In genomic region chr12:87278118-87278730, GRCm38 (mm10) we compare ENCODE assay signal across 10 mouse cellular contexts. TPM values are rescaled to one million over a fixed set of nuclear protein-coding genes. Genes with fewer than 3 reads are reported as not detected.
DNase-seq lines count a peak whose midpoint lies in the region; ATAC-seq lines count a peak whose summit lies in the region.
"Had no signal": no experiment of that assay in that cellular context is flagged by ENCODE, and none has a peak within 500 bp of the region (broad histone marks: within the 10 kb centered on the region; RNA-seq: fewer than 3 reads in every experiment).

No protein-coding gene starts in this region.

- no peaks in the 10 kb centered on the region for H3K27me3 ChIP-seq in heart, embryonic 10.5 days (ENCODE audit: insufficient read depth, poor library complexity, severe bottlenecking)
- no peaks in the 10 kb centered on the region for H3K27me3 ChIP-seq in midbrain, embryonic 11.5 days (ENCODE audit: control insufficient read depth, insufficient read depth, low read length)
- H3K27me3 ChIP-seq in midbrain, embryonic 13.5 days = no peaks in the 10 kb centered on the region
- no peaks in the 10 kb centered on the region for H3K27me3 ChIP-seq in intestine, embryonic 14.5 days (replicated peaks; ENCODE audit: control insufficient read depth, insufficient read depth, low read length)
- no peaks in the 10 kb centered on the region for H3K27me3 ChIP-seq in stomach, embryonic 16.5 days (ENCODE audit: control insufficient read depth, insufficient read depth, low read length)
- H3K27me3 ChIP-seq in neural tube, embryonic 15.5 days (replicated peaks) = no peaks in the 10 kb centered on the region
- H3K27me3 ChIP-seq: CH12.LX had no signal

- peaks cover 40% of the 10 kb centered on the region for H3K36me3 ChIP-seq in heart, embryonic 10.5 days
- peaks cover 13% of the 10 kb centered on the region; the same call in 1 of the 2 replicates for H3K36me3 ChIP-seq in midbrain, embryonic 11.5 days (ENCODE audit: control insufficient read depth, insufficient read depth, low read length)
- H3K36me3 ChIP-seq in midbrain, embryonic 13.5 days = peaks cover 34% of the 10 kb centered on the region
- H3K36me3 ChIP-seq in intestine, embryonic 14.5 days (ENCODE audit: control insufficient read depth, insufficient read depth, low read length) = peaks cover 34% of the 10 kb centered on the region
- H3K36me3 ChIP-seq in stomach, embryonic 16.5 days (ENCODE audit: control insufficient read depth, insufficient read depth, low read length) = peaks cover 11% of the 10 kb centered on the region; the same call in 1 of the 2 replicates
- H3K36me3 ChIP-seq in neural tube, embryonic 15.5 days = peaks cover 31% of the 10 kb centered on the region

- H3K9ac ChIP-seq in midbrain, embryonic 11.5 days (ENCODE audit: low read length) = no peak overlapping the region
- H3K9ac ChIP-seq in midbrain, embryonic 13.5 days (replicated peaks) = no peak overlapping the region
- no peak overlapping the region for H3K9ac ChIP-seq in intestine, embryonic 14.5 days (ENCODE audit: low read length)
- H3K9ac ChIP-seq in stomach, embryonic 16.5 days (ENCODE audit: low read length) = no peak overlapping the region
- H3K9ac ChIP-seq in neural tube, embryonic 15.5 days (replicated peaks) = no peak overlapping the region

- H3K4me3 ChIP-seq in heart, embryonic 10.5 days = peak overlapping the region; percentile 24
- H3K4me3 ChIP-seq in midbrain, embryonic 11.5 days (ENCODE audit: low read depth, low read length) = no peak overlapping the region
- H3K4me3 ChIP-seq in midbrain, embryonic 13.5 days (replicated peaks) = no peak overlapping the region
- H3K4me3 ChIP-seq in intestine, embryonic 14.5 days (ENCODE audit: low read depth, low read length) = no peak overlapping the region
- H3K4me3 ChIP-seq in stomach, embryonic 16.5 days (replicated peaks; ENCODE audit: low read length) = no peak overlapping the region
- no peak overlapping the region for H3K4me3 ChIP-seq in neural tube, embryonic 15.5 days (replicated peaks)

- H3K4me1 ChIP-seq in heart, embryonic 10.5 days = peaks cover 36% of the 10 kb centered on the region
- H3K4me1 ChIP-seq in midbrain, embryonic 11.5 days (ENCODE audit: control insufficient read depth, insufficient read depth, low read length) = no peaks in the 10 kb centered on the region
- no peaks in the 10 kb centered on the region for H3K4me1 ChIP-seq in midbrain, embryonic 13.5 days (replicated peaks)
- H3K4me1 ChIP-seq in intestine, embryonic 14.5 days (replicated peaks; ENCODE audit: control insufficient read depth, insufficient read depth, low read length) = peaks cover 4% of the 10 kb centered on the region; the same call in 1 of the 2 replicates
- H3K4me1 ChIP-seq in stomach, embryonic 16.5 days (ENCODE audit: control insufficient read depth, insufficient read depth, low read length) = peaks cover 5% of the 10 kb centered on the region; the same call in 1 of the 2 replicates
- peaks cover 3% of the 10 kb centered on the region; the same call in 1 of the 2 replicates for H3K4me1 ChIP-seq in neural tube, embryonic 15.5 days

- H3K9me3 ChIP-seq in heart, embryonic 10.5 days = no peaks in the 10 kb centered on the region
- no peaks in the 10 kb centered on the region for H3K9me3 ChIP-seq in midbrain, embryonic 11.5 days (ENCODE audit: control insufficient read depth, low read length)
- no peaks in the 10 kb centered on the region for H3K9me3 ChIP-seq in midbrain, embryonic 13.5 days
- no peaks in the 10 kb centered on the region for H3K9me3 ChIP-seq in intestine, embryonic 14.5 days (ENCODE audit: control insufficient read depth, low read length)
- no peaks in the 10 kb centered on the region for H3K9me3 ChIP-seq in stomach, embryonic 16.5 days (replicated peaks; ENCODE audit: control insufficient read depth, low read length)
- no peaks in the 10 kb centered on the region for H3K9me3 ChIP-seq in neural tube, embryonic 15.5 days (replicated peaks)

- peak overlapping the region; percentile 80 for H3K27ac ChIP-seq in heart, embryonic 10.5 days
- no peak overlapping the region for H3K27ac ChIP-seq in midbrain, embryonic 11.5 days (ENCODE audit: low read depth, low read length)
- H3K27ac ChIP-seq in midbrain, embryonic 13.5 days = no peak overlapping the region
- H3K27ac ChIP-seq in intestine, embryonic 14.5 days (ENCODE audit: low read depth) = no peak overlapping the region
- no peak overlapping the region for H3K27ac ChIP-seq in stomach, embryonic 16.5 days (ENCODE audit: low read length)
- H3K27ac ChIP-seq in neural tube, embryonic 15.5 days (replicated peaks) = no peak overlapping the region

- ATAC-seq in midbrain, embryonic 11.5 days (ENCODE audit: low FRiP score) = no peak
- ATAC-seq in midbrain, embryonic 13.5 days = no peak
- peak; percentile 77 for ATAC-seq in intestine, embryonic 14.5 days (replicated peaks; ENCODE audit: low FRiP score, low TSS enrichment, low read depth)
- peak; percentile 34; the same call in 1 of the 2 replicates for ATAC-seq in stomach, embryonic 16.5 days (ENCODE audit: insufficient read depth, low FRiP score)
- ATAC-seq in neural tube, embryonic 15.5 days (ENCODE audit: low FRiP score) = no peak

- peak; percentile 93 for DNase-seq in heart, embryonic 10.5 days (ENCODE audit: low spot score)
- no peak for DNase-seq in heart, adult 8-10 months (ENCODE audit: low spot score)
- peak; percentile 86 for DNase-seq in midbrain, embryonic 11.5 days (ENCODE audit: low spot score, missing footprints)
- peak; percentile 64 for DNase-seq in intestine, embryonic 14.5 days (ENCODE audit: low spot score)
- no peak for DNase-seq in frontal cortex, postnatal 36 days (ENCODE audit: low spot score in 2 of 2)

- WGBS in heart, embryonic 10.5 days = 13% methylated on average over 6 of the region's 6 CpGs
- WGBS in midbrain, embryonic 11.5 days = 28% methylated on average over 6 of the region's 6 CpGs
- WGBS in midbrain, embryonic 13.5 days = 21% methylated on average over 6 of the region's 6 CpGs
- 14% methylated on average over 6 of the region's 6 CpGs for WGBS in intestine, embryonic 14.5 days
- WGBS in stomach, embryonic 16.5 days = 11% methylated on average over 6 of the region's 6 CpGs
- WGBS in neural tube, embryonic 15.5 days = 31% methylated on average over 6 of the region's 6 CpGs

- no peak overlapping the region for H3K4me2 ChIP-seq in midbrain, embryonic 11.5 days
- H3K4me2 ChIP-seq in midbrain, embryonic 13.5 days (replicated peaks) = no peak overlapping the region
- H3K4me2 ChIP-seq in intestine, embryonic 14.5 days (ENCODE audit: low read length) = 0 out of 2 replicates have a peak overlapping the region, but pooled peaks have one; percentile 0
- H3K4me2 ChIP-seq in stomach, embryonic 16.5 days (ENCODE audit: low read depth, low read length) = no peak overlapping the region
- H3K4me2 ChIP-seq in neural tube, embryonic 15.5 days = no peak overlapping the region

RNA-seq across cellular contexts. Expression of gene Ahsa1, which starts 11.9 kb away (rescaled TPM):
- 237 and 277 TPM in 2 replicates for polyA plus RNA-seq in heart, embryonic 10.5 days (2016; fragmentation: Nextera tagmentation; extraction: Ambion mirVana)
- 100 to 1,000 TPM; 120 to 139 (median 131) TPM for total RNA-seq in heart, adult 8-10 months (2022)
- 215 and 230 TPM in 2 replicates for polyA plus RNA-seq in midbrain, embryonic 11.5 days (2014; fragmentation: Nextera tagmentation; extraction: Ambion mirVana)
- 207 and 209 TPM in 2 replicates for polyA plus RNA-seq in midbrain, embryonic 13.5 days (2015; fragmentation: Nextera tagmentation; extraction: Ambion mirVana)
- polyA plus RNA-seq in intestine, embryonic 14.5 days (2014; fragmentation: Nextera tagmentation; extraction: Ambion mirVana) = 205 and 207 TPM in 2 replicates
- 190 and 202 TPM in 2 replicates for polyA plus RNA-seq in stomach, embryonic 16.5 days (2015; fragmentation: Nextera tagmentation; extraction: Ambion mirVana)
- polyA plus RNA-seq in neural tube, embryonic 15.5 days (2015; fragmentation: Nextera tagmentation; extraction: Ambion mirVana) = 213 and 236 TPM in 2 replicates

RNA-seq across cellular contexts. Expression of gene Vipas39, which starts 12.2 kb away (rescaled TPM):
- polyA plus RNA-seq in heart, embryonic 10.5 days (2016; fragmentation: Nextera tagmentation; extraction: Ambion mirVana) = 37.4 and 39.7 TPM in 2 replicates
- total RNA-seq in heart, adult 8-10 months (2022) = 10 to 100 TPM; 23.5 to 25.1 (median 24.0) TPM
- 59.6 and 64.5 TPM in 2 replicates for polyA plus RNA-seq in midbrain, embryonic 11.5 days (2014; fragmentation: Nextera tagmentation; extraction: Ambion mirVana)
- 67.3 and 69.3 TPM in 2 replicates for polyA plus RNA-seq in midbrain, embryonic 13.5 days (2015; fragmentation: Nextera tagmentation; extraction: Ambion mirVana)
- 40.8 and 47.3 TPM in 2 replicates for polyA plus RNA-seq in intestine, embryonic 14.5 days (2014; fragmentation: Nextera tagmentation; extraction: Ambion mirVana)
- 36.3 and 37.8 TPM in 2 replicates for polyA plus RNA-seq in stomach, embryonic 16.5 days (2015; fragmentation: Nextera tagmentation; extraction: Ambion mirVana)
- 49.3 and 51.2 TPM in 2 replicates for polyA plus RNA-seq in neural tube, embryonic 15.5 days (2015; fragmentation: Nextera tagmentation; extraction: Ambion mirVana)

RNA-seq across cellular contexts. Expression of gene Ism2, which starts 21.3 kb away (rescaled TPM):
- 0.71 and 0.84 TPM in 2 replicates for polyA plus RNA-seq in heart, embryonic 10.5 days (2016; fragmentation: Nextera tagmentation; extraction: Ambion mirVana)
- total RNA-seq in heart, adult 8-10 months (2022) = not detected
- polyA plus RNA-seq in midbrain, embryonic 11.5 days (2014; fragmentation: Nextera tagmentation; extraction: Ambion mirVana) = 0.52 and 0.53 TPM in 2 replicates
- 0.79 and 0.93 TPM in 2 replicates for polyA plus RNA-seq in midbrain, embryonic 13.5 days (2015; fragmentation: Nextera tagmentation; extraction: Ambion mirVana)
- 0.22 and 0.40 TPM in 2 replicates for polyA plus RNA-seq in intestine, embryonic 14.5 days (2014; fragmentation: Nextera tagmentation; extraction: Ambion mirVana)
- 0.42 and 0.53 TPM in 2 replicates for polyA plus RNA-seq in stomach, embryonic 16.5 days (2015; fragmentation: Nextera tagmentation; extraction: Ambion mirVana)
- 0.96 and 1.2 TPM in 2 replicates for polyA plus RNA-seq in neural tube, embryonic 15.5 days (2015; fragmentation: Nextera tagmentation; extraction: Ambion mirVana)

RNA-seq across cellular contexts. Expression of gene Noxred1, which starts 39.7 kb away (rescaled TPM):
- polyA plus RNA-seq in heart, embryonic 10.5 days (2016; fragmentation: Nextera tagmentation; extraction: Ambion mirVana) = 0.80 and 0.90 TPM in 2 replicates
- under 1 TPM in 3 of 4 experiments, not detected in 1; 0.33 to 0.66 (median 0.37) TPM for total RNA-seq in heart, adult 8-10 months (2022)
- polyA plus RNA-seq in midbrain, embryonic 11.5 days (2014; fragmentation: Nextera tagmentation; extraction: Ambion mirVana) = 0.87 and 1.5 TPM in 2 replicates
- polyA plus RNA-seq in midbrain, embryonic 13.5 days (2015; fragmentation: Nextera tagmentation; extraction: Ambion mirVana) = 1.4 and 1.7 TPM in 2 replicates
- 0.30 and 0.73 TPM in 2 replicates for polyA plus RNA-seq in intestine, embryonic 14.5 days (2014; fragmentation: Nextera tagmentation; extraction: Ambion mirVana)
- polyA plus RNA-seq in stomach, embryonic 16.5 days (2015; fragmentation: Nextera tagmentation; extraction: Ambion mirVana) = 0.35 and 0.43 TPM in 2 replicates
- 1.0 and 1.5 TPM in 2 replicates for polyA plus RNA-seq in neural tube, embryonic 15.5 days (2015; fragmentation: Nextera tagmentation; extraction: Ambion mirVana)
- total RNA-seq: liver, adult 2 months had no signal

Comparison
In these comparisons a context has a peak if more than half of its experiments do, and no peak if none do; other contexts are left out.
1. DNase-seq: peak in heart, embryonic 10.5 days (single experiment), midbrain, embryonic 11.5 days (single experiment) and intestine, embryonic 14.5 days (single experiment); none in heart, adult 8-10 months (single experiment) and frontal cortex, postnatal 36 days (0 of 2).
2. ATAC-seq: peak in intestine, embryonic 14.5 days (single experiment) and stomach, embryonic 16.5 days (single experiment); none in midbrain, embryonic 11.5 days (single experiment), midbrain, embryonic 13.5 days (single experiment) and neural tube, embryonic 15.5 days (single experiment).